Mouse (Mus musculus) neutrophil, adult 83 days (primary cell): ENCODE results near the gene Zdhhc16. TPM values are rescaled to one million over a fixed set of nuclear protein-coding genes. Genes with fewer than 3 reads are reported as not detected.

Experiments
- total RNA-seq, 2 experiments: library from RNA; stranded (reverse); gene quantifications; one replicate each; pipeline ENCODE4 v1.2.4; 2023

The Zdhhc16 gene
- total RNA-seq = 10 to 100 TPM; 29.7 to 31.7 TPM

GRCm38 (mm10) chr19:41933179-41934086, at the start of gene Zdhhc16, which contains the start of gene Exosc1:
Zdhhc16 (plus strand) TSS chr19:41933480.
Exosc1 (minus strand) TSS chr19:41933423.

DNA sequence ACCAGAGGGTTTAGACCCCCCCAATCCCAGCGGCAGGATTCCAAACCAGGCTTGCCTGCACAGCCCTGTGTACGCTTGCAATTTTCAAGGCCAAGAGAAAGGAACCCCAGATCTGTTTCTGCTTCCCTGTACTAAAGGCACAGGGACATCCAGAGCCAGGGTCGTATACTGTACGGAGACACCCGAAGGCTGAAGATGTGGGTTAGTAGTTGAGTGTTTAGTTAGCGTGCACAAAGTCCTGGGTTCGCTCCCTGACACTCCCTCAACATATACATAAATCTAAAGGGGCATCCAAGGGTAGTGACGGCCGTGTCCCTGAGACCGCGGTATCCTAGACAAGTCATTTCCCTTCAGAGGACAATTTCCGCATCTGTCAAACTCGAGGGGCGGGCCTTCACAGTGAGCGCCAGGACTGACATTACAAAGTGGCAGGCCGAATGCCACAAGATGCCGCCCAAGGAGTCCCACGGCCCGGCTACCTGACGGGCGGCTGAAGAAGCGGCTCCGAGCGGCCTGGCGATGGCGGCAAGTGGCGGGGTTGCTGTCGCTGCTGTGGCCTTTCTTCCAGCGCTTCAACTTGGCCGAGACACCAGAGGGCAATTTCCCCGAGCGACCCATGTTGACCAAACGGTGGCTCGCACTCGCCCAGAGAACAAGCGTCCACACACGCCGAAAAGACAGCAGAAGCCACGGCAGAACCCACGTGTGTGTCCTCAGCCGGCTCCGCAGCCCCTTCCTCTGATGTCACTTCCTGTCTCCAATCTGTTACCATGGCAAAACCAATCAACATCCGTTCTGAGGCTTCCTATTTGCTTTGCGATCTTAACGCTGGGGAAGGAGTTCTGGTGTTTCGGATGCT, 37.6 kb upstream of the Zdhhc16 start, which contains the start of gene Rrp12:
Gene Rrp12 (minus strand): TSS at position 714 of the 859 bp plus-strand sequence.

GRCm38 (mm10) chr19:41911178-41912073, 21.9 kb upstream of the Zdhhc16 start, which contains the start of gene Pgam1:
Pgam1 (plus strand) TSS chr19:41911923.

GRCm38 (mm10) chr19:41980819-41981594, 47.7 kb downstream of the Zdhhc16 start, which contains the start of gene Mms19:
Mms19 (minus strand) TSS chr19:41981157.

DNA sequence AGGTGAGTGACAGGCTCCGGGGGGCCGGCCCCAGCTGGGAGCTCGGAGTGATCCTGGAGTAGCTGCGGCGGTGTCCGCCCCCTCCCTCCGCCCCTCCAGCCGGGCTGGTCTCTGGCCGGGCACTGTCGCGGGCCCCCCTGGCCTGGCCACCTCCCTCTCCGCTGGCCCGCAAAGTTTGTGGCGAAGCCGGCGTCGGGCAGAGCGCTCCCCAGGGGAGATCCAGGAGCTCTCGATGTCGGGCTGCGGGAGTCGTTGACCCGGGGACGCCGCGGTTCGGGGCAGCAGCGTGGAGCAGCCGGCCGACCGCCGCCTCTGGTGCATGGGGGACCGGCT, 48.3 kb downstream of the Zdhhc16 start, which contains the start of gene Ubtd1:
Gene Ubtd1 (plus strand): TSS at position 169 of the 333 bp plus-strand sequence.

Other genes with a start within 250 kb of the Zdhhc16 start
- gene Slit1, start 189.8 kb upstream of the Zdhhc16 start, total RNA-seq = under 1 TPM; 0.28 to 0.31 TPM
- 10 to 100 TPM; 58.5 to 68.0 TPM for gene Arhgap19, start 131.4 kb upstream of the Zdhhc16 start, total RNA-seq
- 10 to 100 TPM; 29.6 to 30.9 TPM for gene Frat1, start 103.5 kb upstream of the Zdhhc16 start, total RNA-seq
- 10 to 100 TPM; 38.2 to 40.3 TPM for gene Frat2, start 85.3 kb upstream of the Zdhhc16 start, total RNA-seq
- 1 to 10 TPM; 7.5 to 9.1 TPM for gene Rrp12, start 37.3 kb upstream of the Zdhhc16 start, total RNA-seq
- gene Pgam1, start 21.6 kb upstream of the Zdhhc16 start, total RNA-seq = 100 to 1,000 TPM; 268 to 278 TPM
- gene Exosc1, start 57 bp upstream of the Zdhhc16 start, total RNA-seq = 10 to 100 TPM; 11.4 to 16.7 TPM
- 10 to 100 TPM; 42.8 to 43.7 TPM for gene Mms19, start 47.7 kb downstream of the Zdhhc16 start, total RNA-seq
- 10 to 100 TPM; 34.6 to 36.8 TPM for gene Ubtd1, start 48.3 kb downstream of the Zdhhc16 start, total RNA-seq
- not detected for gene Ankrd2, start 102.5 kb downstream of the Zdhhc16 start, total RNA-seq
- gene Hoga1, start 112.1 kb downstream of the Zdhhc16 start, total RNA-seq = under 1 TPM; 0.28 to 0.64 TPM
- gene 4933411K16Rik, start 118.8 kb downstream of the Zdhhc16 start, total RNA-seq = not detected
- gene Morn4, start 152.9 kb downstream of the Zdhhc16 start, total RNA-seq = under 1 TPM in 1 of 2 experiments, not detected in 1; 0.37 TPM
- 10 to 100 TPM; 27.0 to 28.8 TPM for gene Pi4k2a, start 157.0 kb downstream of the Zdhhc16 start, total RNA-seq
- gene Avpi1, start 195.6 kb downstream of the Zdhhc16 start, total RNA-seq = under 1 TPM; 0.55 to 0.66 TPM
- 10 to 100 TPM; 15.9 to 16.1 TPM for gene Marveld1, start 213.9 kb downstream of the Zdhhc16 start, total RNA-seq
- 10 to 100 TPM; 67.1 to 72.4 TPM for gene Zfyve27, start 230.5 kb downstream of the Zdhhc16 start, total RNA-seq